Mouse (Mus musculus): ENCODE data around the gene Pxk. TPM values are rescaled to one million over a fixed set of nuclear protein-coding genes. Genes with fewer than 3 reads are reported as not detected.

Gene Pxk
- polyA plus RNA-seq, 1 experiment from 2014 or later, result 63.0 TPM

DNA sequence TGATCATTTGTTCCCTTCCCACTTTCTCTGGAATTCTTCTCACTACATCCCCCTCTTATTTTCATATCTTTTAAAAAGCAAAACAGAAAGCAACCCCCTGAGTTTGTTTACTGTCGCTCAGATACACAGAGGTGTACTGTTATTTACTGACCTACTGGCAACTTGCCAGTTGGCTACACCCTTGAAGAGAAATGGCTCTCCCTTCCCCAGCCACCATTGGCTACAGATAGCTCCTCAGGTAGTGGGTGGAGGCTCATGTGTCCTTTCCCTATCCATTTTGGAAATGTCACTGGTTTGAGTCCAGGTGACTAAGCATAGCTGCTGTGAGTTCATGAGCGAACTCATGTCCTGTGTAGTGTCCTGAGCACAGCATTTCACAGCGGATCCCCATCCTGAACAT is 103.7 kb downstream of the Pxk start:
- Histone ChIP-seq H3K9me3 (ENCODE audit: control insufficient read depth, low read length) (no peaks in the 10 kb centered on the region), H3K4me3 (replicated peaks; ENCODE audit: low read length) (no peak overlapping the region), H3K27ac (ENCODE audit: low read length) (no peak overlapping the region), H3K36me3 (ENCODE audit: control insufficient read depth, insufficient read depth) (no peaks in the 10 kb centered on the region), H3K27me3 (replicated peaks; ENCODE audit: control insufficient read depth, insufficient read depth, low read length) (no peaks in the 10 kb centered on the region), H3K9ac (replicated peaks; ENCODE audit: low read depth, low read length) (no peak overlapping the region), H3K4me2 (ENCODE audit: low read length) (no peak overlapping the region), H3K4me1 (replicated peaks; ENCODE audit: control insufficient read depth, insufficient read depth, low read length) (peaks cover 9% of the 10 kb centered on the region)
- 80% methylated on average over 3 of the region's 3 CpGs for WGBS
- no peak for ATAC-seq

GRCm38 (mm10) chr14:8206179-8206910 is 108.3 kb downstream of the Pxk start:
- Histone ChIP-seq H3K27ac (ENCODE audit: low read length) (no peak overlapping the region), H3K27me3 (replicated peaks; ENCODE audit: control insufficient read depth, insufficient read depth, low read length) (no peaks in the 10 kb centered on the region), H3K9ac (replicated peaks; ENCODE audit: low read depth, low read length) (no peak overlapping the region), H3K4me3 (replicated peaks; ENCODE audit: low read length) (no peak overlapping the region), H3K4me2 (ENCODE audit: low read length) (no peak overlapping the region), H3K4me1 (replicated peaks; ENCODE audit: control insufficient read depth, insufficient read depth, low read length) (peaks cover 19% of the 10 kb centered on the region), H3K9me3 (ENCODE audit: control insufficient read depth, low read length) (no peaks in the 10 kb centered on the region), H3K36me3 (ENCODE audit: control insufficient read depth, insufficient read depth) (no peaks in the 10 kb centered on the region)
- ATAC-seq, result no peak
- WGBS, result 49% methylated on average over 9 of the region's 9 CpGs

- no peaks in the 10 kb centered on the region for H3K36me3 ChIP-seq (ENCODE audit: control insufficient read depth, insufficient read depth)
- H3K9me3 ChIP-seq (ENCODE audit: control insufficient read depth, low read length), result no peaks in the 10 kb centered on the region
- H3K9ac ChIP-seq (replicated peaks; ENCODE audit: low read depth, low read length), result no peak overlapping the region
- no peak overlapping the region for H3K4me3 ChIP-seq (replicated peaks; ENCODE audit: low read length)
- no peak overlapping the region for H3K4me2 ChIP-seq (ENCODE audit: low read length)
- H3K27ac ChIP-seq (ENCODE audit: low read length), result no peak overlapping the region
- peak; percentile 34; the same call in 1 of the 2 replicates for ATAC-seq
- WGBS, result 17% methylated on average over 5 of the region's 5 CpGs
- no peaks in the 10 kb centered on the region for H3K27me3 ChIP-seq (replicated peaks; ENCODE audit: control insufficient read depth, insufficient read depth, low read length)
- peaks cover 17% of the 10 kb centered on the region for H3K4me1 ChIP-seq (replicated peaks; ENCODE audit: control insufficient read depth, insufficient read depth, low read length)
Measured at GRCm38 (mm10) chr14:8207105-8207504, 109.1 kb downstream of the Pxk start.

GRCm38 (mm10) chr14:8207543-8207942 is 109.5 kb downstream of the Pxk start:
- Histone ChIP-seq H3K27me3 (replicated peaks; ENCODE audit: control insufficient read depth, insufficient read depth, low read length) (no peaks in the 10 kb centered on the region), H3K4me3 (replicated peaks; ENCODE audit: low read length) (no peak overlapping the region), H3K9ac (replicated peaks; ENCODE audit: low read depth, low read length) (no peak overlapping the region), H3K4me1 (replicated peaks; ENCODE audit: control insufficient read depth, insufficient read depth, low read length) (peaks cover 17% of the 10 kb centered on the region), H3K4me2 (ENCODE audit: low read length) (no peak overlapping the region), H3K27ac (ENCODE audit: low read length) (no peak overlapping the region), H3K36me3 (ENCODE audit: control insufficient read depth, insufficient read depth) (no peaks in the 10 kb centered on the region), H3K9me3 (ENCODE audit: control insufficient read depth, low read length) (no peaks in the 10 kb centered on the region)
- no peak for ATAC-seq
- WGBS, result 52% methylated on average over 5 of the region's 5 CpGs

GRCm38 (mm10) chr14:8208876-8209275 is 110.9 kb downstream of the Pxk start:
- Histone ChIP-seq H3K4me2 (ENCODE audit: low read length) (no peak overlapping the region), H3K36me3 (ENCODE audit: control insufficient read depth, insufficient read depth) (no peaks in the 10 kb centered on the region), H3K4me1 (replicated peaks; ENCODE audit: control insufficient read depth, insufficient read depth, low read length) (peaks cover 17% of the 10 kb centered on the region), H3K9ac (replicated peaks; ENCODE audit: low read depth, low read length) (no peak overlapping the region), H3K27me3 (replicated peaks; ENCODE audit: control insufficient read depth, insufficient read depth, low read length) (no peaks in the 10 kb centered on the region), H3K27ac (ENCODE audit: low read length) (peak overlapping the region; percentile 19; the same call in 1 of the 2 replicates), H3K9me3 (ENCODE audit: control insufficient read depth, low read length) (no peaks in the 10 kb centered on the region), H3K4me3 (replicated peaks; ENCODE audit: low read length) (no peak overlapping the region)
- ATAC-seq, result peak; percentile 79
- 53% methylated on average over 3 of the region's 3 CpGs for WGBS

DNA sequence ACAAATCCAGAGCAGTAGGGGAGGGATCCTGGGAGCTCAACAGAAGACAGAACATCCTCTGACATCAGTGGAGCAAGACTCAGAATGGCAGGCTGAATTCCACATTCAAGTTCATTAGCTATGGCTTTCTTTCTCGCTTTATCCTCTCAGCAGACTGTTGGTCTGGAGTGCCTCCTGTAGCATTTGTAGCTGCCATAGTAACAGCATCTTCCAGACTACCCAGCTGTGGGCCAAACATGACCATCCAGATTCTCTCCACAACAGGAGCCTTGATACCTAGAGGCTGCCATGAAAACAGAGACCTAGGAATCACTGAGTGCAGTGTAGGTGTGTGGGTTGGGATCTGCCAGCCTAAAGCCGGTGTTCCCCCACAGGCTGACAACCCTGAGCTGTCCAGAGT is 111.9 kb downstream of the Pxk start:
- Histone ChIP-seq H3K9me3 (ENCODE audit: control insufficient read depth, low read length) (no peaks in the 10 kb centered on the region), H3K4me3 (replicated peaks; ENCODE audit: low read length) (no peak overlapping the region), H3K36me3 (ENCODE audit: control insufficient read depth, insufficient read depth) (no peaks in the 10 kb centered on the region), H3K4me1 (replicated peaks; ENCODE audit: control insufficient read depth, insufficient read depth, low read length) (peaks cover 18% of the 10 kb centered on the region), H3K27ac (ENCODE audit: low read length) (no peak overlapping the region), H3K27me3 (replicated peaks; ENCODE audit: control insufficient read depth, insufficient read depth, low read length) (no peaks in the 10 kb centered on the region), H3K4me2 (ENCODE audit: low read length) (no peak overlapping the region), H3K9ac (replicated peaks; ENCODE audit: low read depth, low read length) (no peak overlapping the region)
- ATAC-seq, result no peak
- WGBS, result 90% methylated on average over 2 of the region's 2 CpGs

- no peak overlapping the region for H3K27ac ChIP-seq (ENCODE audit: low read length)
- H3K9ac ChIP-seq (replicated peaks; ENCODE audit: low read depth, low read length), result no peak overlapping the region
- H3K4me2 ChIP-seq (ENCODE audit: low read length), result no peak overlapping the region
- no peak overlapping the region for H3K4me3 ChIP-seq (replicated peaks; ENCODE audit: low read length)
- 78% methylated on average over 2 of the region's 2 CpGs for WGBS
- no peak for ATAC-seq
- no peaks in the 10 kb centered on the region for H3K27me3 ChIP-seq (replicated peaks; ENCODE audit: control insufficient read depth, insufficient read depth, low read length)
- H3K9me3 ChIP-seq (ENCODE audit: control insufficient read depth, low read length), result no peaks in the 10 kb centered on the region
- H3K36me3 ChIP-seq (ENCODE audit: control insufficient read depth, insufficient read depth), result no peaks in the 10 kb centered on the region
- peaks cover 28% of the 10 kb centered on the region for H3K4me1 ChIP-seq (replicated peaks; ENCODE audit: control insufficient read depth, insufficient read depth, low read length)
Measured at GRCm38 (mm10) chr14:8212996-8213395, 115.0 kb downstream of the Pxk start.

GRCm38 (mm10) chr14:8213803-8214224 is 115.8 kb downstream of the Pxk start, which contains the start of gene Kctd6:
Kctd6 (plus strand) TSS chr14:8214140.
- 0% methylated on average over 24 of the region's 49 CpGs for WGBS
- Histone ChIP-seq H3K9ac (replicated peaks; ENCODE audit: low read depth, low read length) (peak within 1 kb of the TSS; percentile 87), H3K4me2 (ENCODE audit: low read length) (peak within 1 kb of the TSS; percentile 88)

More at GRCm38 (mm10) chr14:8213803-8214224, 115.8 kb downstream of the Pxk start, which contains the start of gene Kctd6:
- peaks cover 32% of the 10 kb centered on the region for H3K4me1 ChIP-seq (replicated peaks; ENCODE audit: control insufficient read depth, insufficient read depth, low read length)
- peak within 1 kb of the TSS; percentile 77 for H3K4me3 ChIP-seq (replicated peaks; ENCODE audit: low read length)
- H3K9me3 ChIP-seq (ENCODE audit: control insufficient read depth, low read length), result no peaks in the 10 kb centered on the region
- no peaks in the 10 kb centered on the region for H3K27me3 ChIP-seq (replicated peaks; ENCODE audit: control insufficient read depth, insufficient read depth, low read length)
- ATAC-seq, result peak; percentile 93
- H3K27ac ChIP-seq (ENCODE audit: low read length), result peak within 1 kb of the TSS; percentile 92
- H3K36me3 ChIP-seq (ENCODE audit: control insufficient read depth, insufficient read depth), result no peaks in the 10 kb centered on the region

Data from forebrain, embryonic 16.5 days (tissue).